Mouse (Mus musculus) mesoderm, embryonic 11.5 days (tissue): ENCODE measurements around the gene Spry1.

ENCODE experiments used
- DNase-seq: peaks from one replicate; pipeline ENCODE4 v3.0.0-alpha.2; 2012; ENCODE audit warnings: low read depth, low spot score

Spry1 gene

DNA sequence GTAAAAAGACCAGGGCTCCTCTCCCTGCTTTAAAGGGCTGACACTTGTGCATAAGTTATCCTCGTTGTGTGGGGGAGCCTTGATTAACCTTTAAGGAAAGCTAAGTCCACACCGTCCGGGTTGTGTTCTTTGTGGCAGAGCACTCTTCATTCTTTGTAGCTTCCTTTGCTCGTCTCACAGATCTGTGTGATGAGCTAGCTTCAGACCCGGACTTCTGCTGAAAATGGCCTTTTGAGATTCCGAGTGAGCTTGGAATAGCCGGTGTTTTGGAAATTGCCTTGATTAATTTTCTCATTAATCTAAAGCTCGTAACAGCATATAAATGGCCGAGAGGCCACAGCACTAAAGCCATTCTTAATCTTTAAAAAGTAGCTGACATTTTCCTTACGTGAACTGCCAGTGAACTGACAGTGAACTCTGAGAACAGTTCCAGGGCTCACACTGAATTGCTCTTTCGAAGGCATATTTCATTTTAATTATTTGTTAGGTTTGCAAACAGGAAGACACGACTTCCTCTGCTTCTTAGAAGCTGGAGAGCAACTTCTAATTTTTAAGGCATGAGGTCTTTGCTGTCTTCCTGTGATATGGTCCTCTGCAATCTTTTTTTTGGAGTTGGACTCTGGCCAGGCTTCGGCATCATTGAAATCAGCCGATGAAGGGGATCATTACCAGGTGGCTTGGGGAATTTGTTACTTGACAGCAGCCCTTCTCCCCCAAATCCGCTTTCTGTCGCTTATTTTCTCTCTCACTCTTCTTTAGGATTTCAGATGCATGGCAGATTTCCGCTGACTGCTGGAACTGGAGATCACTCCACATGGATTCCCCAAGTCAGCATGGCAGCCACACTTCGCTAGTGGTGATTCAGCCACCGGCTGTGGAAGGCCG is 2.3 kb downstream of the Spry1 start:
- DNase-seq: no peak

DNA sequence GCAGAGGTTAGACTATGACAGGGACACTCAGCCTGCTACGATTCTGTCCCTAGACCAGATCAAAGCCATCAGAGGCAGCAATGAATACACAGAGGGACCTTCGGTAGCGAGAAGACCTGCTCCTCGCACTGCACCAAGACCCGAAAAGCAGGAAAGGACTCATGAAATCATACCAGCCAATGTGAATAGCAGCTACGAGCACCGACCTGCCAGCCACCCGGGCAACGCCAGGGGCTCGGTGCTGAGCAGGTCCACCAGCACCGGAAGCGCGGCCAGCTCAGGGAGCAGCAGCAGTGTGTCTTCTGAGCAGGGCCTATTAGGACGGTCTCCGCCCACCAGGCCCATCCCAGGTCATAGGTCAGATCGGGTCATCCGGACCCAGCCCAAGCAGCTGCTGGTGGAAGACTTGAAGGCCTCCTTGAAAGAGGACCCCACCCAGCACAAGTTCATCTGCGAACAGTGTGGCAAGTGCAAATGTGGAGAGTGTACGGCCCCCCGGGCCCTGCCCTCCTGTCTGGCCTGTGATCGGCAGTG is 3.0 kb downstream of the Spry1 start:
- no peak for DNase-seq

- no peak for DNase-seq
Measured at GRCm38 (mm10) chr3:37643411-37643810, 3.7 kb downstream of the Spry1 start.

- no peak for DNase-seq
Measured at GRCm38 (mm10) chr3:37643903-37644302, 4.2 kb downstream of the Spry1 start.

DNA sequence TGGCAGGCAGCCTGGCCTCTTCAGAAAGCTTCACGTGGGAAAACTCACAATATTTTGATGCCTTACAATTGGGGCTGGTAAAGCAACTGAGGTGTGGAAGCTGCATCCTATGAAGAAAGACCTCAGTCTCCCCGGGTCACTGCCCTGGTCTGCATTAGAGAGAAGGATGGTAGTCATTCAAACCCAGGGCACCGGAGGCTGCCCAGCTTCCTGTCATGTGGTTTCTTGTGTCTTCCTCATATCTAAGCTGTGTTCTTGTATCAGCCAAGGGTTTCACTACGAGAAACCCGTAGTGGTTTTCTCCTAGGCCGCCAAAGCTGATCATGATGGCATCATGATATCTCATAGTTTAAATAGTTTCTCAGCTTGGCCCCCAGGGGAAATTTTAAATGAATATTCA is 5.3 kb downstream of the Spry1 start:
- DNase-seq: no peak

- no peak for DNase-seq
Measured at GRCm38 (mm10) chr3:37646221-37646620, 6.5 kb downstream of the Spry1 start.

DNA sequence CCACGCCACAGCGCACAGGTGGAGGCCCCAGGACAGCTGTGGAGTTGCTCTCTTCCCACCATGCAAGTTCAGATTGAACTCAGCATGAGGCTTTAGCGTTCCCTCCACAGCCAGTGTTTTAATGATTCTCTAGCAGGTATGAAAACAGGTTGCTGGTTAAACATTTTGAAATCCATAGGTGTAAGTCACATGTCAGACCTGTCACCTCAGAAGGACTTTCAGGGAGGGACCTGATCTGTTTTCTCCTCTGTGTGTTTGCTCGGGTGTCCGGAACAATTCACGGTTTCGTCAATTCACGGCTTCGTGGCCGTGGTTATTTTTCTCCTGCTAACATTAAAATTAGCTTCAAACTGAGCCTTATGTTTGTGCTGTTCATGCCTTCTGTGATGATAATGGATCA is 7.5 kb downstream of the Spry1 start:
- DNase-seq: no peak

DNA sequence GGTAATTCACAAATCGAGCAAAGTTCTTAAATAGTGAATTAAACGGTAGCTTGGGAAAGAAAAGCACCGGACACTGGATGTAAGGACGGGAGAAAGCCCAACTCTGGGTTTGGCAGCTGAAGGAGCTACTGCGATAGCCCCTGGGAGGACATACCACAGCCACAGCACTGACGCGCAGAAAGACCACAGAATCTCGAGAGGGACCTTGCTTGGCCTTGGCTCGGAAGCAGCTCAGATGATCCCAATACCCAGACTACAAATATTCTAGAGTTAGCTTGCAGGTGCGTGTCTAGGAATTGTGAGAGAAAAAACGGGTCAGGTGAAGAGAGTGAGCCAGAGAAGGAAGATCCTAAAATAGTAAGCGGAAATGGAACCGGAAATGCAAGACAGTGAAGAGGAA is 8.5 kb downstream of the Spry1 start:
- DNase-seq: no peak

DNA sequence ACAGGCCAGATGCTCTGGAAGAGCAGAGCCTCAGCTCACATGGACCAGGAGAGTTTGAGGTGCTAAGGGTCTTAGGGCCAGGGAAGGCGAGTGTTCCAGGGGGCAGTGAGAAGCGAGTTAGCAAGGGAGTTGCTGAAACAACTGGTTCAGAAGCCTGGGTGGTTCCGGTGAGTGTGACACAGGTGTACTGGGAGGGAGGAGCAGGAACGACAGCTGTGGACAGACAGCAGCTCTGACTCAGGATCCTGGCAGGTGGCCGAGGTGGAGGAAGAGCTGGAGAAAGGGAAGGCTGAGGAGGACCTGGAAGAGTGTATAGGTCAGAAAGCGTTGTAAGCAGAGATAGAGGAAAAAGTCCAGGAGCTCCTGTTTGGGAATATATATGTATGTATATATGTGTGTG is 9.5 kb downstream of the Spry1 start:
- DNase-seq: no peak

- no peak for DNase-seq
Measured at GRCm38 (mm10) chr3:37652537-37652936, 12.8 kb downstream of the Spry1 start.

GRCm38 (mm10) chr3:37653935-37654729 is 14.4 kb downstream of the Spry1 start:
- no peak for DNase-seq

- DNase-seq: no peak
Measured at GRCm38 (mm10) chr3:37654787-37655186, 15.0 kb downstream of the Spry1 start.

GRCm38 (mm10) chr3:37655933-37656633 is 16.3 kb downstream of the Spry1 start:
- DNase-seq: no peak

DNA sequence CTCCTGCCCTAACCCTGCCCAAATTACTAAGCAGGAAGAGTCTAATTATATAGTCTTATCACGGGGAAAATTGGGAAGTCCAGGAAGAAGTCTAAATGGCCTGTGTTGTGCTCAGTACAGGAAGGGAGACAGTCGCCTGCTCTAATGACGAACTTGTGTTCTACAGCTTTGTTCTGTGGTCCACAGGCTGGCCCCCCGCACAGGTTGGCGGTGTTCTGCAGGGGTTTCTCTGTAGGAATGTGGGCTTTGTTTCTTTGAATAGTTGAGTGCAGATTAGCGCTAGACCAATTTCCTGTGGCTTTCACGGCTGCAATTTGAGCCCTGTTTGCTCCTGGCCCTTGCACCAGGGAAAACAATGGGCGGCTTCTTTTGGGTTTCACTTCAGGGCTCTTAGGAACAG is 17.3 kb downstream of the Spry1 start:
- DNase-seq: no peak

DNA sequence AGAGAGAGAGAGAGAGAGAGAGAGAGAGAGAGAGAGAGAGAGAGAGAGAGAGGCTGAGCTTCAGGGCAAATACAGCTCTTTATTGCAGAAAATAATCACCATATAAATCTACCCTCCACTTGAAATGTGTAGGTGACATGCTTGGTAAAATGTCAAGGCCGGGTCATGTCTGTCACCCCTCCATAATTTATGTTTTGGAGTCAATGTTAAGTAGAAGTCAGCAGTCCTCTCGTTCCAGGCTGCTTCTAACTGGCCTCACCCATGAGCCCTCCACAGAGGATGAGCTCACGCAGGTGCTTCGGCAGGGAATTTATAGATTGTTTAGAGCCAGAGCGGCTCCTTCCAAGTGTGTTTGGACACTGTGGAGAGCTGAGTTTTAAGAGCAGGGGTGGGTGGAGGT is 18.4 kb downstream of the Spry1 start:
- DNase-seq: peak; percentile 70

DNA sequence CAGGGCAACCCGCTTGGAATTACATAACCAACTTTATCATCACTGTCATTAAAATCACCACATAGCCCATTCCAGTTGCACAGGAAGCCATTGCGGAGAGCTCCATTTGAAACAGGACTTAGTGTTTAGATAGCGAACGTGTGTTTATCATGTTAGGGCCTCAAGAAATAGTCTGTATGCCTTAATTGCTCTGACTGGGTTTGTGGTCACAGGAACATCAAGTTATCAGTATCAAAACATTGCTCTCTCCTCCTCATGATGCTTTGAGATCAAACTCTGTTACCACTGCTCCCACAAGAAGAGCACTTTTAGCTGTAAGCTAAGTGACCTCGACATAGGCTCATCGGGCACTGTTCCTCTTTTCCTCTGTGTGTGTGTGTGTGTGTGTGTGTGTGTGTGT is 19.9 kb downstream of the Spry1 start:
- no peak for DNase-seq

DNA sequence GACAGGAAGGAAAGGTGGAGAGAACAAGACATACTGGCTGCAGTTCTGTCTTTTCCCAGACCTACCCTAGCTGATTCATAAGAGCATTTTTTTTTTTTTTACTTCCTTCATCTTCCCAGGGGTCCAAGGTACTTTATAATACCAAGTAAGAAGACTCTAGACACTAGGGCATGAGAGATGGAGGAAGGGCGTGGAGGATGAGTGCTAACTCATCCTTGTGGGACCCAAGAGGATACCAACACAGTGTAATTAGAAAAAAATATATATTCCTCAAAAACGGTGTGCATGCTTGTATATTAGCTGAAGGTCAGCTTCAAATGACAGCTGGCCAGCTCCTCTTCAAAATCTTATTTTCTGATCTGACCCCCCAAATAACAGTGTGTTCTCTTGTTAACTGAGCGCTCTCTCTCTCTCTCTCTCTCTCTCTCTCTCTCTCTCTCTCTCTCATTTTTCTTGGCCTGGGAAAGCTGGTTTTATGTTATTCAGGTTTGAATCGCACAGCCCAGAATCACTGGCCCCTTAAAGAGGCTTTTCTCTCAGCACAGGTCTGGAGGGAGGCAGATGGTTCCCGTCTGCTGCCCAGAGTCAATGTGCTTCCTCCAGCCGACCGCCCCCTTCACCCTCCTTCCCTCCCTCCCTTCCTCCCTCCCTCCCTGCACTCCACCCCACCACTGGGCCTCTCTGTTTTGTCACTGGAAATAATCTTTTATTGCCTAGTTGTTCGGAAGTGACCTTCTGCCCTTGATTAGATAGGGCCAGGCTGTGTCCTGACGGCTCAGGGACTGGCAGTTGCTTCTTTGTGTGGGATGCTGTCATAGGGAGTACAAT is 26.8 kb downstream of the Spry1 start:
- DNase-seq: peak; percentile 87

GRCm38 (mm10) chr3:37667119-37667467 is 27.3 kb downstream of the Spry1 start:
- DNase-seq: no peak

DNA sequence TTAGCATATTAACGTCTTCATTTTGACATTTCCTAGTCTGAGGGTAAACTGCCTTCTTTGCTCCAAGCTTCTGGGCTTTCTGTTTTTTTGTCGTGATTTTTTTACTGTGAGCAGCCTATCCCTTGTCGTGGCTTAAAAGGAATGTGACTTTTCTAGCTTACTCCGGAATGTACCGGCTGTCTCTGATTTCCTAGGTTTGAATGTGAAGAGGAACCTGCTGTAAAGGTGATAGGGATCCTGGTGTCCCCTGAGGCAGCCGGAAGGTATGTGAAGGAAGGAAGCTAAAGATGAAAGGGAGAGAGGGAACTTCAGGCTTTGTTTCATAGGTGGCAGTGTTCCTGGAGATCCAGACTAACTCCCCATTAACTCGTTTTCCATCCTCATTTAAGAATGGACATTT is 28.0 kb downstream of the Spry1 start:
- no peak for DNase-seq

DNA sequence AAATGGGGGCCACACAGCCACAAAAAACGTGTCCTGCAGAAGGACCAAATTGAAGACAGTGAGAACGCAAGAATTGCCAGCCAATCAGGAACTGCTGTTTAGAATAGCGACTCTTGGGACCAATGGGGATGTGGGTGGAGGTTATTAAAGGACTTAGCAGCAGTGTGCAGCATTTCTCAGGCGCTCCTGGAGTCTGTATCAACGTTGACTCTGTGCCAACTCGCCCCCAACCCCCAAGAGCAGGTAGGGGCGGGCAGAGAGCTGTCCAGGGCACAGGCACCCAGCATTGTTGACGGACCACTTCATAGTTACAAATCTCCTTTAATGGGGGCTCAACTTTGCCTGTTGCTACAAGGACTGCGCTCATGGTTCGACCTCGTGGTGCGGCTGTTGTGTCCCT is 28.9 kb downstream of the Spry1 start:
- no peak for DNase-seq

DNA sequence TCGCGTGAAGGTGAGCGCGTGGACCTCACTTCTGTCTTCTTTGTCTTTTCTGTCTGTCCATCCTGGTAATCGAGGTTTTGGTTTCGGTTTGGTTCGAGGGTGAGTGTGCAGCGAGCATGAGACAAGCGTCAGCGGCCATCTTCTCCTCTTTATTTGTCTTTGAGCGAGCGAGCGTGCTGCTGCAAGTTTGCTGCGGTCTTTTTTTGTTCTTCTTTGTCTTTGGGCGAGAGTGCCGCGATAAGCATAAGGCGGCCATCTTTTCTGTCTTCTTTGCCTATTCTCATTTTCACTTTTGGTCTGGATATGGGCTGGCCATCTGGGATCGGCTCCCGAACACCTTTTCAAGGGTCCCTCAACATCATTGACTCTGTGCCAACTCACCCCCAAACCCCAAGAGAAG is 29.4 kb downstream of the Spry1 start:
- DNase-seq: no peak
